Mouse (Mus musculus) neural tube, embryonic 12.5 days (tissue): ENCODE results near the gene 1700024P04Rik. TPM values are rescaled to one million over a fixed set of nuclear protein-coding genes. Genes with fewer than 3 reads are reported as not detected.

Experiments
- ATAC-seq: fragments of 200-750 bp; cut with Nextera tagmentation; 2 replicates; pipeline ENCODE4 v1.8.0; 2017; ENCODE audit warnings: low read depth, mild to moderate bottlenecking, moderate TSS enrichment, moderate library complexity; ENCODE audit not compliant: low FRiP score
- H3K27ac ChIP-seq: fragments of 300-500 bp; sonication (generic); 2 replicates; pipeline ENCODE4 v1.5.1; 2016
- H3K27me3 ChIP-seq: fragments of 300-500 bp; sonication (generic); replicated peaks from 2 replicates; pipeline ENCODE4 v1.6.1; 2016; ENCODE audit warnings: mild to moderate bottlenecking
- H3K36me3 ChIP-seq: fragments of 300-500 bp; sonication (generic); 2 replicates; pipeline ENCODE4 v1.6.1; 2016; ENCODE audit warnings: mild to moderate bottlenecking
- H3K4me1 ChIP-seq: fragments of 300-500 bp; sonication (generic); 2 replicates; pipeline ENCODE4 v1.6.1; 2016
- H3K4me2 ChIP-seq: fragments of 300-500 bp; sonication (generic); replicated peaks from 2 replicates; pipeline ENCODE4 v1.6.1; 2016; ENCODE audit warnings: mild to moderate bottlenecking
- H3K4me3 ChIP-seq: fragments of 300-500 bp; sonication (generic); 2 replicates; pipeline ENCODE4 v1.5.1; 2016
- H3K9ac ChIP-seq: fragments of 300-500 bp; sonication (generic); 2 replicates; pipeline ENCODE4 v1.6.1; 2016; ENCODE audit warnings: mild to moderate bottlenecking
- H3K9me3 ChIP-seq: fragments of 300-500 bp; sonication (generic); 2 replicates; pipeline ENCODE4 v1.6.1; 2016; ENCODE audit warnings: mild to moderate bottlenecking
- WGBS: fragments of 180-500 bp; shearing (Covaris S2); methylation state at CpG from one replicate; pipeline ENCODE4 v1.1.7; 2016; 5-methylcytosine and 5-hydroxymethylcytosine counted together
- polyA plus RNA-seq: library from polyadenylated mRNA; unstranded; fragments of >200 nt; fragmentation: Nextera tagmentation; extraction: Ambion mirVana; gene quantifications from 2 replicates; pipeline ENCODE4 v1.2.1, GENCODE M21; 2016

The 1700024P04Rik gene
- polyA plus RNA-seq, 1 experiment from 2014 or later, result not detected

- no peaks in the 10 kb centered on the region for H3K9me3 ChIP-seq
- no peak overlapping the region for H3K9ac ChIP-seq
- H3K36me3 ChIP-seq, result no peaks in the 10 kb centered on the region
- H3K4me1 ChIP-seq, result no peaks in the 10 kb centered on the region
- H3K4me2 ChIP-seq, result no peak overlapping the region
- no peak for ATAC-seq
- WGBS, result 87% methylated on average over 2 of the region's 2 CpGs
- H3K27me3 ChIP-seq, result no peaks in the 10 kb centered on the region
- no peak overlapping the region for H3K4me3 ChIP-seq
- no peak overlapping the region for H3K27ac ChIP-seq
These were observed 28.2 kb downstream of the 1700024P04Rik start for GRCm38 (mm10) chr13:98956209-98956608.

- ATAC-seq, result no peak
- H3K36me3 ChIP-seq, result no peaks in the 10 kb centered on the region
- no peak overlapping the region for H3K9ac ChIP-seq
- no peak overlapping the region for H3K27ac ChIP-seq
- H3K9me3 ChIP-seq, result no peaks in the 10 kb centered on the region
- H3K27me3 ChIP-seq, result no peaks in the 10 kb centered on the region
- no peaks in the 10 kb centered on the region for H3K4me1 ChIP-seq
- no peak overlapping the region for H3K4me2 ChIP-seq
- 62% methylated on average over 6 of the region's 6 CpGs for WGBS
- H3K4me3 ChIP-seq, result no peak overlapping the region
These were observed 28.7 kb downstream of the 1700024P04Rik start for GRCm38 (mm10) chr13:98955676-98956075.

GRCm38 (mm10) chr13:98955226-98955625, 29.1 kb downstream of the 1700024P04Rik start:
- H3K9ac ChIP-seq, result no peak overlapping the region
- no peak for ATAC-seq
- H3K4me3 ChIP-seq, result no peak overlapping the region
- no peaks in the 10 kb centered on the region for H3K9me3 ChIP-seq
- 62% methylated on average over 5 of the region's 5 CpGs for WGBS
- no peaks in the 10 kb centered on the region for H3K27me3 ChIP-seq
- H3K36me3 ChIP-seq, result no peaks in the 10 kb centered on the region
- H3K4me2 ChIP-seq, result no peak overlapping the region
- no peak overlapping the region for H3K27ac ChIP-seq
- no peaks in the 10 kb centered on the region for H3K4me1 ChIP-seq

GRCm38 (mm10) chr13:98953830-98954229, 30.5 kb downstream of the 1700024P04Rik start:
- H3K36me3 ChIP-seq, result no peaks in the 10 kb centered on the region
- ATAC-seq, result no peak
- no peak overlapping the region for H3K4me2 ChIP-seq
- H3K27ac ChIP-seq, result no peak overlapping the region
- H3K4me3 ChIP-seq, result no peak overlapping the region
- H3K4me1 ChIP-seq, result no peaks in the 10 kb centered on the region
- H3K9me3 ChIP-seq, result no peaks in the 10 kb centered on the region
- no peak overlapping the region for H3K9ac ChIP-seq
- WGBS, result 90% methylated on average over 5 of the region's 5 CpGs
- H3K27me3 ChIP-seq, result no peaks in the 10 kb centered on the region

GRCm38 (mm10) chr13:98951951-98952350, 32.4 kb downstream of the 1700024P04Rik start:
- Histone ChIP-seq H3K9me3 (no peaks in the 10 kb centered on the region), H3K36me3 (no peaks in the 10 kb centered on the region), H3K4me2 (no peak overlapping the region), H3K27me3 (no peaks in the 10 kb centered on the region), H3K4me1 (no peaks in the 10 kb centered on the region), H3K9ac (no peak overlapping the region), H3K27ac (no peak overlapping the region), H3K4me3 (no peak overlapping the region)
- 70% methylated on average over 7 of the region's 7 CpGs for WGBS
- ATAC-seq, result no peak

GRCm38 (mm10) chr13:98948146-98948545, 36.2 kb downstream of the 1700024P04Rik start:
- H3K9me3 ChIP-seq, result no peaks in the 10 kb centered on the region
- no peak overlapping the region for H3K27ac ChIP-seq
- no peaks in the 10 kb centered on the region for H3K36me3 ChIP-seq
- WGBS, result 78% methylated on average over 4 of the region's 4 CpGs
- no peak overlapping the region for H3K9ac ChIP-seq
- no peak overlapping the region for H3K4me2 ChIP-seq
- no peaks in the 10 kb centered on the region for H3K27me3 ChIP-seq
- no peak overlapping the region for H3K4me3 ChIP-seq
- no peaks in the 10 kb centered on the region; the same call in 1 of the 2 replicates for H3K4me1 ChIP-seq
- no peak for ATAC-seq

GRCm38 (mm10) chr13:98946434-98946833, 37.9 kb downstream of the 1700024P04Rik start:
- WGBS, result 80% methylated on average over 7 of the region's 7 CpGs
- ATAC-seq, result no peak
- Histone ChIP-seq H3K36me3 (no peaks in the 10 kb centered on the region), H3K9me3 (no peaks in the 10 kb centered on the region), H3K4me1 (no peaks in the 10 kb centered on the region; the same call in 1 of the 2 replicates), H3K4me3 (no peak overlapping the region), H3K9ac (no peak overlapping the region), H3K27me3 (no peaks in the 10 kb centered on the region), H3K4me2 (no peak overlapping the region), H3K27ac (no peak overlapping the region)

GRCm38 (mm10) chr13:98945908-98946307, 38.5 kb downstream of the 1700024P04Rik start:
- no peaks in the 10 kb centered on the region for H3K27me3 ChIP-seq
- ATAC-seq, result no peak
- no peak overlapping the region for H3K4me3 ChIP-seq
- WGBS, result 35% methylated on average over 3 of the region's 3 CpGs
- no peak overlapping the region for H3K27ac ChIP-seq
- no peak overlapping the region for H3K4me2 ChIP-seq
- no peak overlapping the region for H3K9ac ChIP-seq
- no peaks in the 10 kb centered on the region for H3K36me3 ChIP-seq
- H3K4me1 ChIP-seq, result no peaks in the 10 kb centered on the region; the same call in 1 of the 2 replicates
- no peaks in the 10 kb centered on the region for H3K9me3 ChIP-seq

- Histone ChIP-seq H3K4me1 (no peaks in the 10 kb centered on the region; the same call in 1 of the 2 replicates), H3K9me3 (no peaks in the 10 kb centered on the region), H3K4me2 (no peak overlapping the region), H3K36me3 (no peaks in the 10 kb centered on the region), H3K27ac (no peak overlapping the region), H3K9ac (no peak overlapping the region), H3K27me3 (no peaks in the 10 kb centered on the region), H3K4me3 (no peak overlapping the region)
- WGBS, result 86% methylated on average over 4 of the region's 4 CpGs
- ATAC-seq, result no peak
These were observed 39.0 kb downstream of the 1700024P04Rik start for GRCm38 (mm10) chr13:98945381-98945780.

- no peak for ATAC-seq
- no peak overlapping the region for H3K9ac ChIP-seq
- H3K36me3 ChIP-seq, result no peaks in the 10 kb centered on the region
- no peaks in the 10 kb centered on the region; the same call in 1 of the 2 replicates for H3K4me1 ChIP-seq
- H3K9me3 ChIP-seq, result no peaks in the 10 kb centered on the region
- no peak overlapping the region for H3K4me2 ChIP-seq
- no peaks in the 10 kb centered on the region for H3K27me3 ChIP-seq
- no peak overlapping the region for H3K27ac ChIP-seq
- H3K4me3 ChIP-seq, result no peak overlapping the region
- 66% methylated on average over 7 of the region's 7 CpGs for WGBS
These were observed 39.7 kb downstream of the 1700024P04Rik start for GRCm38 (mm10) chr13:98944620-98945081.

GRCm38 (mm10) chr13:98942360-98942759, 42.0 kb downstream of the 1700024P04Rik start:
- Histone ChIP-seq H3K4me2 (no peak overlapping the region), H3K4me1 (no peaks in the 10 kb centered on the region; the same call in 1 of the 2 replicates), H3K36me3 (no peaks in the 10 kb centered on the region), H3K4me3 (no peak overlapping the region), H3K27me3 (no peaks in the 10 kb centered on the region), H3K27ac (no peak overlapping the region), H3K9ac (no peak overlapping the region), H3K9me3 (no peaks in the 10 kb centered on the region)
- WGBS, result 63% methylated on average over 6 of the region's 6 CpGs
- ATAC-seq, result no peak

GRCm38 (mm10) chr13:98941829-98942343, 42.5 kb downstream of the 1700024P04Rik start:
- no peaks in the 10 kb centered on the region for H3K9me3 ChIP-seq
- ATAC-seq, result no peak
- no peaks in the 10 kb centered on the region for H3K27me3 ChIP-seq
- no peak overlapping the region for H3K4me2 ChIP-seq
- 80% methylated on average over 7 of the region's 7 CpGs for WGBS
- H3K4me3 ChIP-seq, result no peak overlapping the region
- no peaks in the 10 kb centered on the region for H3K36me3 ChIP-seq
- no peak overlapping the region for H3K9ac ChIP-seq
- H3K4me1 ChIP-seq, result no peaks in the 10 kb centered on the region; the same call in 1 of the 2 replicates
- H3K27ac ChIP-seq, result no peak overlapping the region

- H3K27ac ChIP-seq, result no peak overlapping the region
- WGBS, result 89% methylated on average over 6 of the region's 6 CpGs
- H3K9ac ChIP-seq, result no peak overlapping the region
- no peaks in the 10 kb centered on the region for H3K4me1 ChIP-seq
- no peak for ATAC-seq
- no peaks in the 10 kb centered on the region for H3K27me3 ChIP-seq
- H3K9me3 ChIP-seq, result no peaks in the 10 kb centered on the region
- no peak overlapping the region for H3K4me2 ChIP-seq
- H3K4me3 ChIP-seq, result no peak overlapping the region
- no peaks in the 10 kb centered on the region for H3K36me3 ChIP-seq
These were observed 47.3 kb downstream of the 1700024P04Rik start for GRCm38 (mm10) chr13:98937108-98937507.
